Mouse (Mus musculus): ENCODE measurements around the gene Nat14.
"Not testable (repeated sequence)": the region's sequence is repeated elsewhere in the genome, so short reads cannot be mapped to it uniquely, and the experiment has no call there.

The Nat14 gene

GRCm38 (mm10) chr7:4921824-4922482 lies at the start of gene Nat14:
Nat14 (plus strand) TSS chr7:4922028.
- DNase-seq = peak; percentile 92

GRCm38 (mm10) chr7:4876753-4877221 lies 45.0 kb upstream of the Nat14 start, which contains the start of gene Isoc2a:
Isoc2a (plus strand) TSS chr7:4877153.
- DNase-seq = peak; percentile 100

- no peak for DNase-seq
Measured at GRCm38 (mm10) chr7:4877226-4877625, 44.6 kb upstream of the Nat14 start.

GRCm38 (mm10) chr7:4878186-4878585 lies 43.6 kb upstream of the Nat14 start:
- no peak for DNase-seq

GRCm38 (mm10) chr7:4879036-4879435 lies 42.8 kb upstream of the Nat14 start:
- DNase-seq = not testable (repeated sequence)

GRCm38 (mm10) chr7:4886680-4887079 lies 35.1 kb upstream of the Nat14 start:
- no peak for DNase-seq

GRCm38 (mm10) chr7:4895186-4895585 lies 26.6 kb upstream of the Nat14 start:
- no peak for DNase-seq

- DNase-seq = no peak
Measured at GRCm38 (mm10) chr7:4898851-4899648, 22.8 kb upstream of the Nat14 start.

GRCm38 (mm10) chr7:4899649-4900522 lies 21.9 kb upstream of the Nat14 start:
- peak; percentile 93 for DNase-seq

- DNase-seq = no peak
Measured at GRCm38 (mm10) chr7:4900523-4900851, 21.3 kb upstream of the Nat14 start.

- DNase-seq = no peak
Measured at GRCm38 (mm10) chr7:4901171-4901570, 20.7 kb upstream of the Nat14 start.

GRCm38 (mm10) chr7:4902404-4902803 lies 19.4 kb upstream of the Nat14 start:
- no peak for DNase-seq

GRCm38 (mm10) chr7:4906466-4906950 lies 15.3 kb upstream of the Nat14 start, which contains the start of gene Gm36210:
Gm36210 (minus strand) TSS chr7:4906516.
- DNase-seq = no peak

- DNase-seq = peak; percentile 93
Measured at GRCm38 (mm10) chr7:4911561-4911960, 10.3 kb upstream of the Nat14 start.

- DNase-seq = no peak
Measured at GRCm38 (mm10) chr7:4912248-4912647, 9.6 kb upstream of the Nat14 start.

GRCm38 (mm10) chr7:4915007-4915665 lies 6.7 kb upstream of the Nat14 start, which contains the start of gene Zfp628:
Zfp628 (plus strand) TSS chr7:4915217.
- peak; percentile 99 for DNase-seq

- DNase-seq = no peak
Measured at GRCm38 (mm10) chr7:4915669-4916416, 6.0 kb upstream of the Nat14 start.

GRCm38 (mm10) chr7:4917494-4917893 lies 4.3 kb upstream of the Nat14 start:
- peak; percentile 89 for DNase-seq

- DNase-seq = peak; percentile 90
Measured at GRCm38 (mm10) chr7:4918681-4919080, 3.1 kb upstream of the Nat14 start.

- peak; percentile 91 for DNase-seq
Measured at GRCm38 (mm10) chr7:4919096-4919495, 2.7 kb upstream of the Nat14 start.

GRCm38 (mm10) chr7:4919971-4920370 lies 1.9 kb upstream of the Nat14 start:
- peak; percentile 91 for DNase-seq

GRCm38 (mm10) chr7:4920496-4920895 lies 1.3 kb upstream of the Nat14 start:
- DNase-seq = no peak

Data from heart, adult 11 months (tissue).